Mouse (Mus musculus) cerebral cortex, adult 2 months (tissue): ENCODE measurements around the gene Arhgef38.

Experiments used
- WGBS: fragments of 180-500 bp; shearing (Covaris S2); methylation state at CpG from one replicate; pipeline ENCODE4 v1.1.7; 2018; 5-methylcytosine and 5-hydroxymethylcytosine counted together

Gene Arhgef38

DNA sequence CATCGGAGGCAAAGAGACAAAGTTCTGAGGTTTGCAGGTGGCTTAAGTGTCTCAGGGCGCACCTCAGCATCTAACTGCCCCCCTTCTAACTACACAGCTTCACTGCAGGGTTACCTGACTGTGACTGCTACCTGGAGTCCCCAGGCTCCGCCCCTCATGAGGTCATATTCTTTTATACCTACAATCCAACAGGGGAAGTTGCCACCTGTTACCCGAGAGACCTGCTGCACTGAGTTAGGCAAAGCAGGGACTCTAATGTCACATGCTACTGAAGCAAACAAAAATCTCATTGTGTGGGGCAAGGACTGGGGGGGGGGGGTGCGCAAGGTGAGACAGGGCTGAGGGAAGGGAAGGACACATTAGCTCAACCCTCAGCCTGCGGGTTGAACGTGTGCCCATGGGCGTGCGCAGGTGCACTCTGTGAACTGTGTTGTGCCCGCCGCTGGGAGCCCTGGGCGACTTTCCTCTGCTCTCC lies at the start of gene Arhgef38:
Gene Arhgef38 (minus strand): TSS at position 129 of the 475 bp plus-strand sequence.
- WGBS: 62% methylated on average over 11 of the region's 12 CpGs

DNA sequence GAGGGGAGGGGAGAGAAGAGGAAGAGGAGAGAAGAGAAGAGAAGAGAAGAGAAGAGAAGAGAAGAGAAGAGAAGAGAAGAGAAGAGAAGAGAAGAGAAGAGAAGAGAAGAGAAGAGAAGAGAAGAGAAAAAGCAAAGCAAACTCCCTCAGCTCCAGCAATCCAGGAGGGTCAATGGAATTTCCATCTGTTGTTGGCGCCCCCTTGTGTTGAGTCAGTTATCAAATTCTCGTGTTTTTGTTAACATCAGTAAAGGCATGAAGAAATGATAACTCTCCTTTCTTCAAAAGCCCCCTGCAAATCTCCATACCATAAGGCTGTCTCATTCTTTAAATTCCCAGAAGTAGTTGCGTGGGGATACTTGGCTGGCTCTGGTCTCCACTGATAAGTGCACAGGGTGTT lies 37.1 kb upstream of the Arhgef38 start:
- WGBS: 11% methylated on average over 3 of the region's 3 CpGs

DNA sequence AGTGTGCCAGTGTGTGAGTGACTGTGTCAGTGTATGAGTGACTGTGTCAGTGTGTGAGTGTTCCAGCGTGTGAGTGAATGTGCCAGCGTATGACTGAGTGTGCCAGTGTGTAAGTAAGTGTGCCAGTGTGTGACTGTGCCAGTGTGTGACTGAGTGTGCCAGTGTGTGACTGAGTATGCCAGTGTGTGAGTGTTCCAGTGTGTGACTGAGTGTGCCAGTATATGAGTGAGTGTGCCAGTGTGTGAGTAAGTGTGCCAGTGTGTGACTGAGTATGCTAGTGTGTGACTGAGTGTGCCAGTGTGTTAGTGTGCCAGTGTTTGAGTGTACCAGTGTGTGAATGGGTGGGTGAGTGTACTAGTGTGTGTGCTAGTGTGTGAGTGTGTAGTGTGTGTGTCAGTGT lies 24.1 kb upstream of the Arhgef38 start:
- 90% methylated on average over 2 of the region's 2 CpGs for WGBS

DNA sequence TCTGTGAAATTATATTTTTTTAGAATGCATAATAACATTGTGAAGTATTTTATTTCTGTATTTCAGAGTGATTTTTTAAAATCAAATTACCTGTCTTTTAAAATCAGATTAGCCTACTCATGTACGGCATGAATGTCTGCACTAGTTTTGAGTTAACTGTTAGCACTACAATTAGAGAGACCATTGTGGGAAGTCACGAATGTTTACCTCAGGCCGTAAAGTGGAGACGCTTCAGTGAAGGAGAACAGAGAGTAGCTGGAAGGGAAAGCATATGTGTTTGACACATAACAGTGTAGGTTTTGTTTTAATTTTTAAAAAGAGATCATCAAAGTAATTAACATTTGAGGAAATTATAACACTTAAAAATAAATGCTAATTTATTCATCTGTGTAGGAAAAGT lies 21.1 kb upstream of the Arhgef38 start:
- 72% methylated on average over 4 of the region's 4 CpGs for WGBS

DNA sequence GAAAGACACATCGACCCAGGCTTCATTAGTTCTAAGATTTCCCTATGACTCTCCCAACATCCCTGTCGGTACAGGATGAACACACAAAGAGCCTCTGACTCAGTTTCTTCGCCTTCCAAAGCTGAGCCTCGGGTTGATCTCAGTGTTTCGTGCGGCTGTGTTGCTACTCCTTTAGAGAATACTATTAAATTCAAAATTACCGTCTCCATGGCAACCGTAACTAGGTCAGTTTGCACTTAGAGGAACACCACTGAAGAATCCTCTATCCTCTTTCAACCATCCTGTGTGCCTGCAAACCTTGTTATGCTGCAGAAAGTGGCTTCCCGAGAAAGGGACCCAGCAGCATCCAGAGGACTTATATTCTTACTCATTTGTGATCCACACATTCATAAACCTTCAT lies 9.3 kb upstream of the Arhgef38 start:
- 37% methylated on average over 9 of the region's 9 CpGs for WGBS

DNA sequence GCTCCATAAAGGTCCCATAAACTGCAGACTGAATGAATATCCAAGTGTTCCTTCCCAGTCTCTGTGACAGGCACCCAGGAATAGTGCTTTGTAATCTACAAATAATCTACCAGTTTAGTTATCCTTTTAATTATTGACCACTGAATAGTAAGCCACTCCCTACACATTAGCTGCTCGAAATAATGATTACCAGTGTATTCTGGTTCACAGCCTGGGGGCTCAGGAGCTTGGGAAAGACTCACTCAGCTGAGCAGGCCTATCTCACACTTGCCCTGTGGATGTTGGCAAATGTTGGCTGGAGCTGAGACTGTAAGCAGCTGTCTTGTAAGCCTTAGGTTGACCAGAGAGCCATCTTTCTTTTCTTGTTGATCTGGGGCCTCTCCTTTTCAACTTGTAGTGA lies 7.2 kb upstream of the Arhgef38 start:
- WGBS: 84% methylated on average over 1 of the region's 1 CpGs

DNA sequence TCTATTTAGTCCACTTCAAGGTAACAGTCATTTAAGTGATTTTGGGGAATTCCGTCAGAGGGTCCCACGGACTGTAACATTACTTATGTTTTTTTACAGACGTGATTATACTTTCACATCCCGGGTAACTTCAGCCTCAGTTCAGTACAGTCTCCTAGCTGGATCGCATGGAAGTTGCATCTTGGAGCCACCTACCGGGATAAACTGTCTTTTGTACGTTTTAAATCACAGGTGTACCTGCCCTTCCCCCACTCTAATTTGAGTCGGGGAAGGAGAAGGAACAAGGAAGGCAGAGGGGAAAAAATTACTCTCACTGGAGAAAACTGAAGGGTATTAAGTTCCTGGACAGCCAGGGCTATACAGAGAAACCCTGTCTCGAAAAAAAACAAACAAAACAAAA lies 756 bp downstream of the Arhgef38 start:
- WGBS: 59% methylated on average over 9 of the region's 9 CpGs

DNA sequence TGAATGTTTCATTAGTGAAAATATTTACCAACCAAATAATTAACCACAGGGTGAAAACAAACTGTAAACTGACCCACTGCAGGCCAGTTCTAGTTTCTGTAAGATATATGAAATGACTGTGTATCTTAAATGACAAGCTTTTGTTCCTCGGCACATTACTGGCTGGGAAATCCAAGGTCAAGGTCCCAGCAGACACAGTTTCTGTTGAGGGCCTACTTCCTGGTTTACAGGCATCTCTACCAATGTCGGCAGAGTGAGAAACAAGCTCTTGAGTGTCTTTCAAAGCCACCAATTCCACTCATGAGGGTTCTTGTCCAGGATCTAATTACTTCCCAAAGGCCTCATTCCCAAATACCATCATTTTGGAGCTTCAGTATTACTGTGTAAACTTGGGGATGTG lies 4.3 kb downstream of the Arhgef38 start:
- 82% methylated on average over 2 of the region's 2 CpGs for WGBS

DNA sequence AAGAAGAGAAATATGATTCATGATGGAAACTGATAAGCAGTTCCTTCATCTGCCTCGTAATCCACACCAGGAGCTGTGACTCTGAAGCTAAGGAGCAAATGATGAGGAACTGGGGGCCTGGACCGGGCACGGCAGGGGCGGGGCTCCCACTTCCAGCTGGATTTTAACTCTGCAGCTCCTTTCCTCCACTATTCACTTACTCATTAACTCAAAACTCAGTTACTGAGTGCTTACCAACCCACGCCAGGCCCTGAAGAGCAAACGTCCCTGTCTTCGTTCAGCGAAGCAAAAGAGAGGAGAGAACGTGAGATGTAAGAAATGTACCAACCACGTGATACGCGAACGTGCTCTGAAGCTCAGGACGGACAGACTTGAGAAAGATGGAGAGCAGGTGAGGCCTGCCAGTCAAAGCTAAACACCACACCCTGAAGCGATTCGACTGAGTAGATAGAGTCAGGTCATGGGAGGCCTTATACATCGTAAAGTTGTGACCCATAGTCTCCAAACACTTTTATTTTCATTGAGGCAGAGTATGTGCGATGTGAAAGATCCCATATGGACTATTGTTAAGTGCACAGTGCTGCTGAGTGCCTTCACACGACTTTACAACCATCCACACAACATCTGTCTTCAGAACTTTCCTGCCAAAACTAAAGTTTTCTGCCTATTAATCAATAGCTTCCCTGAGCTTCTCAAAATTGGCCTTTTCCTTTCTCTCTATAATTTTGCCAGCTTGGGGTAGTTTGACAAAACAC lies 7.3 kb downstream of the Arhgef38 start:
- 83% methylated on average over 19 of the region's 19 CpGs for WGBS

DNA sequence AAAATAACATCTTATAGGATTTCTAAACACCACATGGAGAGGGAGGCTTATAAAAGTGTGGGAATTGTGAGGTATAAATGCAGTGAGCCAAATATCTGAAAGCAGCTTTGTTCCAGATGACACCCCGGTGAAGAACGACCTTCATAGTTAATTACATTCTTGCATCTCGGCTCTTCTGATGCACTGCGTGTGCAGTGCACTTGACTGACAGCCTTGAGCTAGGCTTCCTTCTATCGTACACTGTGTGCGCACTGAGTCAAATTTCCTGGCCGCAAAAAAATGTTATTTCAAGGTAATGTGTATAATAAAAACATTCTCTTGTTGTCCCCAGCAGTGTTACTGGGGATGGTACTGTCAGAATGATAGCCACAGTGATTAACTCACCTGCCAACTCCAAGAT lies 16.2 kb downstream of the Arhgef38 start:
- 64% methylated on average over 7 of the region's 7 CpGs for WGBS

DNA sequence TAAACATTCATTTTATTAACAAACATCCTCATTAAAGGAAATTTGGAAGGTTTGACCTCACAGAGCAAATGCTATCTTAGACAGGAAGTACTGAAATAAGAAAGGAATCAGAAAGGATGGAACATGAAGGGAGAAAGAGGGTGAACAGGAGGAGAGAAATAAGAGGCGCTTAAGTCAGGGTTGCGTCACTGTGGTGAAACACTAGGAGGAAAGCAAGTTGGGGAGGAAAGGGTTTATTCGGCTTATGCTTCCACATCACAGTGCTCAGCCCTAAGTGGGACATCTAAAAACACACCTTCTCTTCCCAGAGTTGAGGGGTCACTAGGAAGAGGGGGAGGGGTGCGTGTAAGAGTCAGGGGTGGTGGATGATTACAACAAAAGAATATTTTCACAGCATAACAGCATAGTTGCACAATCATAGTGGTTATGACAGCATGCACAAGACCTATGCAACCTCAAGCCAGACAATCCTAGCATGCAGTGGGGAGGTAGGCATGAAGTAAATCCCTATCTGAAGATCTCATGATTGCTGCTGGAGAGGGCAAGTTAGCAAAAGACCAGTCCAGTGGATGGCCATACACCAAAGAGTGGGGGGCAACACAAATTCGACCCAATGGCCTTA lies 19.4 kb downstream of the Arhgef38 start:
- WGBS: 93% methylated on average over 5 of the region's 5 CpGs

DNA sequence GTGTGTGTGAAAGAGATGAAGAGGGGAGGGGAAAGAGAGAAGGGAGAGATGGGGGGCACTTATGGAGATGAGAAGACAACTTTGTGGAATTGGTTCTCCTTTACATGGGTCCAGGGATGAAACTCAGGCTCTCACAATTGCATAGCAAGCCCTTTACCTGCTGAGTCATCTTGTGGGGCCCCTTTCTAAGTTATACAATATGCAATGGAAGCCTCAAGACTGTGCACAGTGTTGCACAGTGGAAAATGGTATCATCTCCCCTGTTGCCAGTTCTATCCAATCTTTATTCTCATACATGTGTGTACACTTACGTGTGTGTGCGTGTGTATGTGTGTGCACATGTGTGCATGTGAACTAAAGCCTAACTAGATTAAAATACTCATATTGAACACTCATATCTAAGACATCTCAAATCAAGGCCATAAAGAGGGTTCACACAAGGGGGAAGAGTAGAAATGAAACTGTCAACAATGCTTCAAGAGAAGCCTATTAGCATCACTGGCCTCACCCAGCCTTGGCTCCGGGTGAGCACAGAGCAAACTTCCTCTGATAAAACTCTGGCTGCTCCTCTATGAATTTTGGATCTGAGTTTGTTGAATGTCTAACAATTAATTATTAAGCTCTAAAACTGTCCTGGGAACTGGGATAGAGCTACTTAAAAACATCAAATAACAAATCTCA lies 21.2 kb downstream of the Arhgef38 start:
- WGBS: 90% methylated on average over 3 of the region's 3 CpGs

DNA sequence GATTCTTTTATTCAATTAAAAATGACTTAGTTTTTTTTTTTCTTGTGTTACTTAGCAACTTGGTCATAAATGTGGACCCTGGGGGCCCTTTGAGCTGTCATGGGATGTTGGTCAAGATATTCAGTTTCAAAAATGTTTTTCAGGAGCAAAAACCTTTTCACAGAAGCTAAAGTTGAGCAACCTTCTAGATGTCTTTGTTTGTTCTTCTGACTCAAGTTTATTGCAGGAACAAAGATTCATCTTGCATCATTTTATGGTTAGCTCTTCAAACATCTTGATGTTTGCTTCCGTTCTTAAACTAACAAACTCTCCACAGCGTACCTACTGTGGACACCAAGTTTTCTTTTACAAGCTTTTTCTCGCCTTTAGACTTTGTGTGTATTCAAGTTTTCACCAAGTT lies 23.4 kb downstream of the Arhgef38 start:
- WGBS: 91% methylated on average over 3 of the region's 3 CpGs

DNA sequence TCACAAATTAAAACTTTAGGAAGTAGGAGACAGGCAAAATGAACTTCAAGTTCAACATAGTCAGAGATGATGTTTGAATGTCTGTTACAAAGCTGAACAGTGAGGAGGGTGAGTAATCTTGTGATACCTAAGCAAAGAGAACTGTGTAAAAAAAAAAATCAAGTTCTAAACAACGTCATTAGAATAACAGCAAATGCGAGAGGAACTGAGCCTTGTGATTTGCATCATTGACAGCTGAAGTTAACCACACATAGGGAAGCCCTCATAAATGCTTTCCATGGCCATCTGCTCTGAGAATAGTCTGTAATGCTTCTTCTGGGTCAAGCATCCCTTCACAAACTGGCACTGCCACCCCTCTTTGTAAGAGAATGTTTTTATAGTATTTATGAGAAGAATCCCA lies 31.0 kb downstream of the Arhgef38 start:
- 75% methylated on average over 2 of the region's 2 CpGs for WGBS

DNA sequence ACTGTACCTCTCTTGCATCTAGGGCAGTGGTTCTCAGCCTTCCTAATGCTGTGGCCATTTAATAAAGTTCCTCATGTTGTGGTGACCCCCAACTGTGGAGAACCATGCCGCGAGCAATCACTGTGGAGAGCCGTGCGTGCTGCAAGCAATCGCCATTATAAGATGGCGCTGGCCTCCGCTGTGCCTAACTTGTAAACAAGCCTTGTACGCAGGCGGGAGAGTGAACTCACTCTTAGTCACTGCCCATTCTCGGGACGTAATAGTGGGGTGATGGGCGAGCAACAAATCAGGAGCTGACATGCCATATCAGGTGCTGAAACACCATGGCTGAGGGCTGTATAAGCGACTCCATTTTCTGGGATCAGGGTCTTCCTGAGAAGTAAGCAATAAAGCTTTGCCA lies 32.6 kb downstream of the Arhgef38 start:
- 94% methylated on average over 13 of the region's 13 CpGs for WGBS

DNA sequence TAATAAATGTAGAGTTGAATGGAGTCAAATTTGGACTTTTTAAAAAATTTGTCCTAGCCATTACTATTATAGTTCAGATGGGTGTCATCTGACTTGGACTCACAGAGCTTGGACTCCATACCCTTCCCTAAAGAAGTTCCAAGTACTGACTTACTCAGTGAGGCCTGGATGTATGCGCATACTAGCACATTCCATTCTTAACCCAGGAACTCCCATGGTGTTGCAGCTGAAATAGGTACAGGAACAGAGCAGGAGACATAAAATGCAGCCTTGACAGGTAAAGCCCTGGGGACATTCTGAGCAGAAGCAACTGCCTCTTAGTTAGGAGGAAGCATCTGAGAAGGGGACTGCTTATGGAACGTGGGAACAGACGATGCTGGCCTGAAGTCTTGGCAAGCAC lies 45.8 kb downstream of the Arhgef38 start:
- WGBS: 65% methylated on average over 3 of the region's 3 CpGs

DNA sequence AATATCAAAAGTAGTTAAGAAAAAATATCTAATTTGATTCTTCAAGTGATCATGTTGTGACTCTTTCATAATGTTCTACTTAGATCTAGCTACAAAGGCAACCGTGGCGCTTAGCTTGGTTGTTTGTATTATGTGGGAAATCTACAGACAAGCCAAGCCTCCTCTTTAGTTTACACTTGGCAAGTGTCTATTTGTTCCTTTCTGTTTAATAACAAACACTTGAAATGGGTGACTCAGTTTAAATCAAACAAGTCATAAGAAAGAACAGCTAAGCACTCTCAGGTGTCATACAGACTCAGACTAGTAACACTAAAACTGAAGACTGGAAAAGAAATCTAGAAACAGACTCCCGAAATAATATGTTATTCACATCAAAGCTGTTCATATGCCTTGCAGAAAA lies 47.2 kb downstream of the Arhgef38 start:
- WGBS: 76% methylated on average over 3 of the region's 3 CpGs

DNA sequence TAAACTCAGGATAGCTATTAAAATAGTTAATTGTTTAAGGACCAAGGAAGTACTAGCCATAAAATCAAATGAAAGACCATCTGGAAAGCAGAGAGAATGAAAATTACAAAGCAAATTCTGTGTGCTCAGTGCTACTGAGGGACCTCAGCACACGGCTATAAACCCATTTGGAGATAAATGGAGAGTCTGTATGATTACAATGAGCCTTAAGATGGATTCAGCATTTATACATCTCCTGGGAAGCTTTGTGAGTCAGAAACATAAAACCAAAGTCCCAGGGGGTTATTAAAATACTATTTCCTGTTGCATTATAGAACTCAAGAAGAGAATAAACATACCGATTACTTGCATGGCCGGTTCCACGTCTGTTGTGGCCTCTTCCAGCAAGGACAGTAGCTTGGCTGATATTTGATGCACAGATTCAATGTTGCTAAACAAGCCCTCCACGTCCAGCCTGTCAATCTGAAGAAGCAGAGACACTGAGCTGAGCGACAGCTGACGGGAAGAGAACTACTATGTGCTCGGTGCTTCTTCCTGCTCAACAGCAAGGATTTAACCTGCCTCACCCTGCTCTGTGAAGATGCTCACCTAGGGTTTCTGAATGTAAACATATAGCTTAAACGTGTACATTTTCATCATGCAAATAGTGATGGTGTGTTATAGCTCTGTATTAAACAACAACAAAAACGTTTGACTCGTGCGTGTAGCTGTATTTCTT lies 58.6 kb downstream of the Arhgef38 start:
- WGBS: 80% methylated on average over 12 of the region's 12 CpGs

DNA sequence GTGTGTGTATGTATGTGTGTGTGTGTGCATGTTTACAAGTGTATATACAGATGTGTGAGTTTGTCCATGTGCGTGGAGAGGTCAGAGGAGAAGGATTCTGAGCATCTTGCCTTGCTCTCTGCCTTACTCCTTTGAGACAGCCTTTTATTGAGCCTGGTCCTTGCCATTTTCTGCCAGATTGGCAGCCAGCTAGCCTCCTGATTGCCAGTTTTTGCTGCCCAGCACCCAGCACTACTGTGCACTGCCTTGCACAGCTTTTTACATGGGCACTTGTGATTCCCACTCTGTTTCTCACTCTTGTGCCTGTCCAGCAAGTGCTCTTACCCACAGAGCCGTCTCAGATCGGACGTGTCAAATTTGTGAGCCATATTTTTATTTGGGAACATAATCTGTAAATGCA lies 62.5 kb downstream of the Arhgef38 start:
- 84% methylated on average over 4 of the region's 4 CpGs for WGBS

DNA sequence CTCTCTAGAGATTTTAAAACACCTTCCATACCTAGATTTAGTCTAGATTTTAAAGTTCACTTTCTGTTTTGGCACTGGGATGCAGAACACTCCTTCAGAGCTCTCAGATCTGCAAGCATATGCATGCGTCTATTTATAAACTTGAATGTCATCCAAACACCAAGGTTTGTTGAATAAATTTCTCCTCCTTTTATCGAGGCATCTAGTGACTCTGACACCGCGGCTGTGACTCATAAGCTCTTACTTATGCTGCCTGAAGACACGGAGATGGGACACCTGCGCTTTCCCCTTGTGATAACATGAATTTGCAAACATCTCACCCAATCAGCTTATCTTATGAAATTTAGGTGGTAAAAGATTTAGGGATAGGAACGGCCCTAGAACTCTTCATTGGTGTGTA lies 65.0 kb downstream of the Arhgef38 start:
- WGBS: 26% methylated on average over 7 of the region's 7 CpGs

DNA sequence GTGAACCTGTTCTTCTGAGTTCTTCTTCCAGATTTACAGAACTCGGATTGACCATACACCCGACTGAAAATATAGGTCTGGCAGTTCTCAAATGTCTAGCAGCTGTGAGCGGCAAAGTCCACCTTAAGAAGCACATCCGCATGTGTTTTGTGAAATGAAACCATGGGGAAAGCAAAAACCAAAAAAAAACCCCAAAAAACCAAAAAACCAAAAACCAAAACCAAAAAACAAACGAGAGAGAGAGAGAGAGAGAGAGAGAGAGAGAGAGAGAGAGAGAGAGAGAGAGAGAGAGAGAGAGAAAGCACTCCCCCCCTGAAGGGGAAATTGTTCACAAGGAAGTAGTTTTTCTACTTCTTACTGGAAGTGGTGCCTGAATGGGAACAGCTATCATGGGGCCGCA lies 67.2 kb downstream of the Arhgef38 start:
- 83% methylated on average over 6 of the region's 6 CpGs for WGBS

DNA sequence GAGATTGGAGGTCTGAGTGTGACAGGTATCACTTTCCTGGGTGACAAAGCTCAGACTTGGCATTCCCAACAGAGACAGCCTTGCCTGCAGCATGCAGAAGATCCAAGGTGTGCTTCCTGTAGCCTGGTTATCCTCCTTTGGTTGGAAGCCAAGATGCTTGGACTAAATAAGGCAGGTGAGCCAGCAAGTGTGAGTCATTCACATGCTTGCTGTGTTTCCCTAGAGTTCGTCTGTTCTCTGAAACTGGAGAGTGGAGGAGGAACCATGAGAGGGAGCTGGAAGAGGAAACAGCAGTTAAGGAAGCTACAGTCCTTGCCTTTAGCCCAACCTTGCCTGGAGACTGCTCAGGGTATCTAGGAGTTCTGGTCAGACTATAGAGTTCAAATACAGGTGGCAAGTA lies 69.6 kb downstream of the Arhgef38 start:
- WGBS: 17% methylated on average over 1 of the region's 1 CpGs
